Mouse (Mus musculus): ENCODE measurements around the gene Olfr1381.
"Not testable (repeated sequence)": the region's sequence is repeated elsewhere in the genome, so short reads cannot be mapped to it uniquely, and the experiment has no call there.

Olfr1381 gene

GRCm38 (mm10) chr11:49543149-49543548, at the start of gene Olfr1381:
Gene Olfr1381 (plus strand): TSS chr11:49543449.
- DNase-seq (ENCODE audit: low spot score): not testable (repeated sequence)

- no peak for DNase-seq (ENCODE audit: low spot score)
Measured at GRCm38 (mm10) chr11:49518086-49518485, 25.2 kb upstream of the Olfr1381 start.

GRCm38 (mm10) chr11:49519348-49519747, 23.9 kb upstream of the Olfr1381 start, which contains the start of gene Olfr1383:
Gene Olfr1383 (plus strand): TSS chr11:49519648.
- no peak for DNase-seq (ENCODE audit: low spot score)

GRCm38 (mm10) chr11:49527947-49528346, 15.3 kb upstream of the Olfr1381 start, which contains the start of gene Olfr1382:
Gene Olfr1382 (plus strand): TSS chr11:49528247.
- no peak for DNase-seq (ENCODE audit: low spot score)

GRCm38 (mm10) chr11:49532761-49533160, 10.5 kb upstream of the Olfr1381 start:
- no peak for DNase-seq (ENCODE audit: low spot score)

- DNase-seq (ENCODE audit: low spot score): not testable (repeated sequence)
Measured at GRCm38 (mm10) chr11:49536631-49537030, 6.6 kb upstream of the Olfr1381 start.

- DNase-seq (ENCODE audit: low spot score): not testable (repeated sequence)
Measured at GRCm38 (mm10) chr11:49554033-49554432, 10.8 kb downstream of the Olfr1381 start.

- not testable (repeated sequence) for DNase-seq (ENCODE audit: low spot score)
Measured at GRCm38 (mm10) chr11:49556578-49556977, 13.3 kb downstream of the Olfr1381 start, which contains the start of gene Olfr1380. Gene Olfr1380 (plus strand): TSS chr11:49556878.

- DNase-seq (ENCODE audit: low spot score): not testable (repeated sequence)
Measured at GRCm38 (mm10) chr11:49575054-49575453, 31.8 kb downstream of the Olfr1381 start.

- DNase-seq (ENCODE audit: low spot score): not testable (repeated sequence)
Measured at GRCm38 (mm10) chr11:49580452-49580851, 37.2 kb downstream of the Olfr1381 start.

GRCm38 (mm10) chr11:49590213-49590612, 47.0 kb downstream of the Olfr1381 start:
- DNase-seq (ENCODE audit: low spot score): no peak

- DNase-seq (ENCODE audit: low spot score): not testable (repeated sequence)
Measured at GRCm38 (mm10) chr11:49597149-49597548, 53.9 kb downstream of the Olfr1381 start.

Data from testis, postnatal 10 days (tissue).